Mouse (Mus musculus) MEL (cell line): Measurements from ENCODE around the gene Krtcap2. TPM values are rescaled to one million over a fixed set of nuclear protein-coding genes. Genes with fewer than 3 reads are reported as not detected.

Experiments used
- DNase-seq: peaks from one replicate; pipeline ENCODE4 v3.0.0; 2011; ENCODE audit warnings: low read depth, low spot score
- H3K27ac ChIP-seq: 2 replicates; pipeline ENCODE4 v1.5.1; 2012; ENCODE audit warnings: low read depth, mild to moderate bottlenecking, control low read depth, low read length, moderate library complexity; ENCODE audit not compliant: control insufficient read depth
- H3K27me3 ChIP-seq, 2 experiments: fragments of 150-350 bp in 1 of 2; sonication (generic) in 1 of 2; 2 replicates each; pipeline ENCODE4 v1.6.1; 2012; ENCODE audit warnings: low read length in 2 of 2, mild to moderate bottlenecking in 2 of 2, improper control_type of control experiment in 1 of 2, moderate library complexity in 1 of 2; ENCODE audit not compliant: insufficient read depth in 2 of 2, control insufficient read depth in 1 of 2
- H3K36me3 ChIP-seq, 2 experiments: 2 replicates each; pipeline ENCODE4 v1.6.1; 2012 to 2014; ENCODE audit warnings: low read length in 2 of 2, improper control_type of control experiment in 1 of 2, inconsistent platforms in 1 of 2, mild to moderate bottlenecking in 1 of 2; ENCODE audit not compliant: insufficient read depth in 2 of 2, control insufficient read depth in 1 of 2
- H3K4me1 ChIP-seq, 2 experiments: fragments of 150-350 bp in 1 of 2; sonication (generic) in 1 of 2; 2 replicates each; pipeline ENCODE4 v1.6.1; 2012; ENCODE audit warnings: low read length in 2 of 2, improper control_type of control experiment in 1 of 2, mild to moderate bottlenecking in 1 of 2; ENCODE audit not compliant: insufficient read depth in 2 of 2, control insufficient read depth in 1 of 2
- H3K4me3 ChIP-seq, 2 experiments: fragments of 150-350 bp in 1 of 2; sonication (generic) in 1 of 2; 2 replicates each; pipeline ENCODE4 v1.5.1; 2012; ENCODE audit warnings: low read depth in 2 of 2, low read length in 2 of 2, mild to moderate bottlenecking in 2 of 2, moderate library complexity in 2 of 2, control low read depth in 1 of 2, improper control_type of control experiment in 1 of 2; ENCODE audit not compliant: control insufficient read depth in 1 of 2, insufficient read depth in 1 of 2
- H3K79me2 ChIP-seq: 2 replicates; pipeline ENCODE4 v1.6.1; 2012; ENCODE audit warnings: mild to moderate bottlenecking, low read length, moderate library complexity; ENCODE audit not compliant: control insufficient read depth, poor library complexity, insufficient read depth
- H3K9ac ChIP-seq: 2 replicates; pipeline ENCODE4 v1.6.1; 2012; ENCODE audit warnings: low read depth, mild to moderate bottlenecking, control low read depth, low read length, moderate library complexity; ENCODE audit not compliant: control insufficient read depth, poor library complexity, severe bottlenecking
- H3K9me3 ChIP-seq: fragments of 150-350 bp; sonication (generic); replicated peaks from 2 replicates; pipeline ENCODE4 v1.6.1; 2012; ENCODE audit warnings: mild to moderate bottlenecking, low read length, improper control_type of control experiment, moderate library complexity; ENCODE audit not compliant: insufficient read depth
- BHLHE40 ChIP-seq: IDR thresholded peaks from 2 replicates; pipeline ENCODE4 v1.6.1; 2012; ENCODE audit warnings: low read depth, mild to moderate bottlenecking, inconsistent platforms, low read length, improper control_type of control experiment, borderline replicate concordance
- CHD1 ChIP-seq: IDR thresholded peaks from 2 replicates; pipeline ENCODE4 v1.6.1; 2012; ENCODE audit warnings: low read depth, mild to moderate bottlenecking, inconsistent platforms, low read length, improper control_type of control experiment
- CHD2 ChIP-seq: IDR thresholded peaks from 2 replicates; pipeline ENCODE4 v1.6.1; 2011; ENCODE audit warnings: low read length, improper control_type of control experiment
- CTCF ChIP-seq, 3 experiments: IDR thresholded peaks in 2 of 3; conservative IDR thresholded peaks in 1 of 3; 2 replicates each; pipeline ENCODE4 v1.5.1; 2011 to 2012; ENCODE audit warnings: low read length in 3 of 3, low read depth in 2 of 3, mild to moderate bottlenecking in 2 of 3, improper control_type of control experiment in 1 of 3, inconsistent platforms in 1 of 3, mixed read lengths in 1 of 3, moderate library complexity in 1 of 3; ENCODE audit not compliant: control insufficient read depth in 1 of 3, insufficient read depth in 1 of 3, poor library complexity in 1 of 3, severe bottlenecking in 1 of 3
- E2F4 ChIP-seq: IDR thresholded peaks from 2 replicates; pipeline ENCODE4 v1.6.1; 2011; ENCODE audit warnings: low read depth, low read length, improper control_type of control experiment, borderline replicate concordance
- ELF1 ChIP-seq: IDR thresholded peaks from 2 replicates; pipeline ENCODE4 v1.6.1; 2014; ENCODE audit warnings: low read depth, mild to moderate bottlenecking, inconsistent platforms, low read length, improper control_type of control experiment, moderate library complexity
- EP300 ChIP-seq, 2 experiments: IDR thresholded peaks; 2 replicates each; pipeline ENCODE4 v1.6.1; 2011; ENCODE audit warnings: improper control_type of control experiment in 2 of 2, low read length in 2 of 2, low read depth in 1 of 2, mild to moderate bottlenecking in 1 of 2
- ETS1 ChIP-seq: IDR thresholded peaks from 2 replicates; pipeline ENCODE4 v1.6.1; 2012; ENCODE audit warnings: low read depth, mild to moderate bottlenecking, inconsistent platforms, low read length, improper control_type of control experiment, moderate library complexity
- GABPA ChIP-seq: IDR thresholded peaks from 2 replicates; pipeline ENCODE4 v1.6.1; 2012; ENCODE audit warnings: low read depth, mild to moderate bottlenecking, inconsistent platforms, low read length, improper control_type of control experiment, moderate library complexity
- GATA1 ChIP-seq: IDR thresholded peaks from 2 replicates; pipeline ENCODE4 v1.6.1; 2011; ENCODE audit warnings: low read depth, low read length, improper control_type of control experiment
- HCFC1 ChIP-seq: IDR thresholded peaks from 2 replicates; pipeline ENCODE4 v1.6.1; 2012; ENCODE audit warnings: low read depth, mild to moderate bottlenecking, inconsistent platforms, low read length, improper control_type of control experiment, moderate library complexity
- KAT2A ChIP-seq: conservative IDR thresholded peaks from 2 replicates; pipeline ENCODE4 v1.6.1; 2012; ENCODE audit warnings: low read depth, low read length, improper control_type of control experiment, inconsistent platforms
- MAFK ChIP-seq: IDR thresholded peaks from 2 replicates; pipeline ENCODE4 v1.6.1; 2011; ENCODE audit warnings: low read depth, mild to moderate bottlenecking, low read length, improper control_type of control experiment, borderline replicate concordance
- MAX ChIP-seq: IDR thresholded peaks from 2 replicates; pipeline ENCODE4 v1.6.1; 2011; ENCODE audit warnings: low read length, improper control_type of control experiment
- MAZ ChIP-seq: IDR thresholded peaks from 2 replicates; pipeline ENCODE4 v1.6.1; 2012; ENCODE audit warnings: low read depth, mild to moderate bottlenecking, inconsistent platforms, low read length, improper control_type of control experiment
- MEF2A ChIP-seq: IDR thresholded peaks from 2 replicates; pipeline ENCODE4 v1.6.1; 2014; ENCODE audit warnings: low read depth, mild to moderate bottlenecking, inconsistent platforms, low read length, improper control_type of control experiment; ENCODE audit not compliant: poor library complexity, insufficient replicate concordance, severe bottlenecking; ENCODE audit errors: extremely low read depth
- MXI1 ChIP-seq: IDR thresholded peaks from 2 replicates; pipeline ENCODE4 v1.6.1; 2011; ENCODE audit warnings: mild to moderate bottlenecking, low read depth, low read length, improper control_type of control experiment
- MYB ChIP-seq: IDR thresholded peaks from 2 replicates; pipeline ENCODE4 v1.6.1; 2011; ENCODE audit warnings: mild to moderate bottlenecking, low read depth, low read length, improper control_type of control experiment
- MYC ChIP-seq: IDR thresholded peaks from 2 replicates; pipeline ENCODE4 v1.6.1; 2011; ENCODE audit warnings: low read depth, mild to moderate bottlenecking, low read length, improper control_type of control experiment, moderate library complexity
- NELFE ChIP-seq: IDR thresholded peaks from 2 replicates; pipeline ENCODE4 v1.6.1; 2011; ENCODE audit warnings: low read depth, low read length, improper control_type of control experiment
- NRF1 ChIP-seq: IDR thresholded peaks from 2 replicates; pipeline ENCODE4 v1.6.1; 2014; ENCODE audit warnings: low read depth, mild to moderate bottlenecking, inconsistent platforms, low read length, improper control_type of control experiment, moderate library complexity; ENCODE audit not compliant: poor library complexity, insufficient read depth, severe bottlenecking
- POLR2A ChIP-seq, 2 experiments: IDR thresholded peaks; 2 replicates each; pipeline ENCODE4 v1.6.1; 2011 to 2012; ENCODE audit warnings: low read length in 2 of 2, mild to moderate bottlenecking in 2 of 2, control low read depth in 1 of 2, improper control_type of control experiment in 1 of 2, low read depth in 1 of 2, moderate library complexity in 1 of 2; ENCODE audit not compliant: control insufficient read depth in 1 of 2, insufficient read depth in 1 of 2, poor library complexity in 1 of 2
- POLR2AphosphoS5 ChIP-seq: IDR thresholded peaks from 2 replicates; pipeline ENCODE4 v1.6.1; 2012; ENCODE audit warnings: low read depth, borderline replicate concordance, mild to moderate bottlenecking, inconsistent platforms, low read length, moderate library complexity, mixed read lengths
- RAD21 ChIP-seq: IDR thresholded peaks from 2 replicates; pipeline ENCODE4 v1.6.1; 2011; ENCODE audit warnings: mild to moderate bottlenecking, low read depth, low read length, improper control_type of control experiment
- RCOR1 ChIP-seq: IDR thresholded peaks from 2 replicates; pipeline ENCODE4 v1.6.1; 2012; ENCODE audit warnings: low read depth, mild to moderate bottlenecking, inconsistent platforms, low read length, improper control_type of control experiment
- SIN3A ChIP-seq: IDR thresholded peaks from 2 replicates; pipeline ENCODE4 v1.6.1; 2012; ENCODE audit warnings: low read length, improper control_type of control experiment, inconsistent platforms
- SMC3 ChIP-seq: IDR thresholded peaks from 2 replicates; pipeline ENCODE4 v1.6.1; 2011; ENCODE audit warnings: low read depth, low read length, improper control_type of control experiment
- TAL1 ChIP-seq: IDR thresholded peaks from 2 replicates; pipeline ENCODE4 v1.6.1; 2012; ENCODE audit warnings: mild to moderate bottlenecking, inconsistent platforms, low read length, moderate library complexity, mixed read lengths
- TBP ChIP-seq: IDR thresholded peaks from 2 replicates; pipeline ENCODE4 v1.8.0; 2011; ENCODE audit warnings: low read depth, low read length, improper control_type of control experiment
- TCF12 ChIP-seq: IDR thresholded peaks from 2 replicates; pipeline ENCODE4 v1.6.1; 2014; ENCODE audit warnings: low read depth, mild to moderate bottlenecking, inconsistent platforms, low read length, improper control_type of control experiment, moderate library complexity
- UBTF ChIP-seq: IDR thresholded peaks from 2 replicates; pipeline ENCODE4 v1.6.1; 2012; ENCODE audit warnings: low read depth, mild to moderate bottlenecking, inconsistent platforms, low read length, improper control_type of control experiment, moderate library complexity, borderline replicate concordance; ENCODE audit not compliant: insufficient read depth
- USF1 ChIP-seq: IDR thresholded peaks from 2 replicates; pipeline ENCODE4 v1.6.1; 2014; ENCODE audit warnings: low read depth, mild to moderate bottlenecking, inconsistent platforms, low read length, improper control_type of control experiment, moderate library complexity
- USF2 ChIP-seq, 2 experiments: IDR thresholded peaks; 2 replicates each; pipeline ENCODE4 v1.6.1; 2011 to 2012; ENCODE audit warnings: improper control_type of control experiment in 2 of 2, low read length in 2 of 2, borderline replicate concordance in 1 of 2, inconsistent platforms in 1 of 2, low read depth in 1 of 2, mild to moderate bottlenecking in 1 of 2; ENCODE audit not compliant: insufficient read depth in 1 of 2
- ZC3H11A ChIP-seq: IDR thresholded peaks from 2 replicates; pipeline ENCODE4 v1.6.1; 2012; ENCODE audit warnings: low read depth, mild to moderate bottlenecking, inconsistent platforms, low read length, improper control_type of control experiment
- ZMIZ1 ChIP-seq: IDR thresholded peaks from 2 replicates; pipeline ENCODE4 v1.6.1; 2012; ENCODE audit warnings: low read depth, mild to moderate bottlenecking, inconsistent platforms, low read length, improper control_type of control experiment, moderate library complexity
- ZNF384 ChIP-seq: IDR thresholded peaks from 2 replicates; pipeline ENCODE4 v1.6.1; 2012; ENCODE audit warnings: low read depth, mild to moderate bottlenecking, inconsistent platforms, low read length, improper control_type of control experiment
- polyA plus RNA-seq, 2 experiments: library from polyadenylated mRNA; stranded (reverse) in 1 of 2; unstranded in 1 of 2; fragments of >175 nt in 1 of 2; fragments of >200 nt in 1 of 2; gene quantifications; 2 replicates each; pipeline versions ENCODE4 v1.2.1 to v1.2.4; 2012; ENCODE audit warnings: low replicate concordance in 2 of 2, low read depth in 1 of 2; ENCODE audit not compliant: insufficient read length in 2 of 2, insufficient read depth in 1 of 2, missing spikeins in 1 of 2
- total RNA-seq: library from RNA; depleted of rRNA; stranded (reverse); fragments of 300-350 nt; gene quantifications from 2 replicates; pipeline ENCODE4 v1.2.3, GENCODE M21; 2012; rRNA removed

The Krtcap2 gene
- 171 and 180 TPM in 2 replicates for total RNA-seq
- polyA plus RNA-seq, result 100 to 1,000 TPM in 1 of 2 experiments, not detected in 1; 497 TPM

DNA sequence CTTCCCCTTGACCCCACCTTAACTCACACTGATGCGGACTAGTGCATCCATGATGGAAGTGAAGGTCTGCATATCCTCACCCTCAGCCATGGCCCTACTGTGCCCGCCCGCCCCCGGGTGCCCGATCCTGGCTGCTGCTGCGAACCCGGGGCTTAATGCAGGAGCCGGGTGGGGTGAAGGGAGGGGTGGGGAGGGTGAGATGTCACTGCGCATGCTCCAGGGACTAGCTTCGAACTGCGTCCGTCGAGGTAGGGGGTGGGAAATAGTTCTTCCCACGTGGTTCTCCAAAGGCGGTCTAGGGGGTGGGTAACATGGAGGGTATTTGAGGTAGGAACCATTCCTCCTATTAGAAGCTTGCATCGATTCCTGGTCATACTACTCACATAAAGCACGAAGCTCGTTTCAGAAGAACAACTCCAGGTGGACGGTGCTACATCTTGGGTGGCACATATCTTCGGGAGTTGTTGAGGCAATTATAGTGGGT, at the start of gene Krtcap2:
Gene Krtcap2 (plus strand): TSS at position 279 of the 484 bp plus-strand sequence.
- Histone ChIP-seq H3K9me3 (no peaks in the 10 kb centered on the region), H3K9ac (peak within 1 kb of the TSS; percentile 99), H3K4me3 (peak within 1 kb of the TSS; percentile 84 to 89), H3K4me1 (peaks cover 15 to 16% of the 10 kb centered on the region in 2 experiments; a peak in 3 of 4 replicates), H3K27ac (peak within 1 kb of the TSS; percentile 98), H3K79me2 (peaks cover 17% of the 10 kb centered on the region), H3K27me3 (no peaks in the 10 kb centered on the region), H3K36me3 (peaks cover 7 to 16% of the 10 kb centered on the region in 2 experiments; a peak in 3 of 4 replicates)
- DNase-seq, result peak; percentile 94
- peak; percentile 98 for TF ChIP-seq MAX
- TF ChIP-seq NRF1, result peak; percentile 98
- no peak for TF ChIP-seq POLR2AphosphoS5
- TF ChIP-seq BHLHE40, result no peak
- TF ChIP-seq MAFK, result no peak
- no peak for TF ChIP-seq CHD2
- no peak for TF ChIP-seq ZNF384
- TF ChIP-seq UBTF, result no peak
- TF ChIP-seq RCOR1, result 0 out of 2 replicates have a peak, but pooled peaks have one; percentile 13
- no peak for TF ChIP-seq ZC3H11A
- TF ChIP-seq NELFE, result no peak; the same call in 1 of the 2 replicates
- 0 out of 2 replicates have a peak, but pooled peaks have one; percentile 70 for TF ChIP-seq CHD1
- TF ChIP-seq TAL1, result no peak
- TF ChIP-seq MEF2A, result no peak
- no peak for TF ChIP-seq EP300 (IDR thresholded peaks at IDR 0.05; ENCODE audit: low read depth in 1 of 2, low read length in 2 of 2)
- no peak for TF ChIP-seq MYB
- 0 out of 2 replicates have a peak, but pooled peaks have one; percentile 25 for TF ChIP-seq E2F4
- TF ChIP-seq TCF12, result peak; percentile 41; the same call in 1 of the 2 replicates
- TF ChIP-seq ELF1, result no peak
- TF ChIP-seq POLR2A (IDR thresholded peaks at IDR 0.05; ENCODE audit: control insufficient read depth in 1 of 2, insufficient read depth in 1 of 2, low read depth in 1 of 2, low read length in 2 of 2, poor library complexity in 1 of 2), result no peak
- peak; percentile 86 for TF ChIP-seq MYC
- no peak for TF ChIP-seq KAT2A
- peak; percentile 85 for TF ChIP-seq USF1
- TF ChIP-seq MAZ, result peak; percentile 95
- no peak for TF ChIP-seq SMC3
- no peak for TF ChIP-seq GATA1
- no peak for TF ChIP-seq TBP
- TF ChIP-seq GABPA, result no peak
- TF ChIP-seq MXI1, result peak; percentile 82
- peak; percentile 19; the same call in 1 of the 2 replicates for TF ChIP-seq SIN3A
- no peak; a peak in 1 of 6 replicates for TF ChIP-seq CTCF (IDR thresholded peaks at IDR 0.05 in 2 of 3, conservative IDR thresholded peaks at IDR 0.05 in 1 of 3; ENCODE audit: control insufficient read depth in 1 of 3, insufficient read depth in 1 of 3, low read depth in 2 of 3, low read length in 3 of 3, poor library complexity in 1 of 3, severe bottlenecking in 1 of 3)
- TF ChIP-seq RAD21, result no peak
- TF ChIP-seq USF2 (IDR thresholded peaks at IDR 0.05; ENCODE audit: borderline replicate concordance in 1 of 2, insufficient read depth in 1 of 2, low read depth in 1 of 2, low read length in 2 of 2), result peak in 1 of 2 experiments; percentile 44; a peak in 1 of 4 replicates
- peak; percentile 46; the same call in 1 of the 2 replicates for TF ChIP-seq ETS1
- no peak for TF ChIP-seq HCFC1
- no peak for TF ChIP-seq ZMIZ1
